Mouse (Mus musculus): ENCODE measurements around the gene Dusp2. TPM values are rescaled to one million over a fixed set of nuclear protein-coding genes. Genes with fewer than 3 reads are reported as not detected.
A peak's percentile ranks its signal among the peaks of the same experiment; 100 is the strongest.

Dusp2 gene
- polyA plus RNA-seq, 1 experiment, result 1.6 TPM

DNA sequence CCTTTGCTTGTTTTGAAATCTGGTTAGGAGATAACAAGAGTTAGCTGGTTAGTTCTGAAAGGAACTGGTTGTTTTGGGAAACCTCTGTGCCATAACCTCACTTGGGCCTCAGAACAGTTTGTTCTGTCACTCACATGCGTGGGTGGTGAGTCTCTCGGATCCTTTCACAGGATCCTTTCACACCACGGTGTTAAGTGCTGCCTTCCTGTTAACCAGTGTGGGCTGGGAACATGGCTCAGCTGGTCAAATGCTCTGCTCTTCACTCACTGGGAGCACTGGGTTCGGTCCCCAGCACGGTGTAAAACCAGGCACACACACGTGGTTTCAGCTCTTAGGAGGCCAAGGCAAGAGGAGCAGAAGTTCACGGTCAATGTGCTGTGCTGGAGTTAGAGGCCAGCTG, 11.5 kb upstream of the Dusp2 start:
- Histone ChIP-seq H3K27ac (ENCODE audit: insufficient read depth, low read length) (no peak overlapping the region), H3K4me3 (replicated peaks; ENCODE audit: insufficient read depth, low read depth, low read length) (no peak overlapping the region), H3K27me3 (ENCODE audit: control insufficient read depth, insufficient read depth, low read length) (no peaks in the 10 kb centered on the region), H3K4me1 (ENCODE audit: control insufficient read depth, insufficient read depth, low read length) (no peaks in the 10 kb centered on the region)
- 80% methylated on average over 7 of the region's 7 CpGs for WGBS
- no peak for DNase-seq
- TF ChIP-seq CTCF (IDR thresholded peaks at IDR 0.05; ENCODE audit: borderline replicate concordance, insufficient read depth, low read depth, low read length) (no peak), POLR2A (IDR thresholded peaks at IDR 0.05; ENCODE audit: borderline replicate concordance, insufficient read depth, low read length) (no peak)

DNA sequence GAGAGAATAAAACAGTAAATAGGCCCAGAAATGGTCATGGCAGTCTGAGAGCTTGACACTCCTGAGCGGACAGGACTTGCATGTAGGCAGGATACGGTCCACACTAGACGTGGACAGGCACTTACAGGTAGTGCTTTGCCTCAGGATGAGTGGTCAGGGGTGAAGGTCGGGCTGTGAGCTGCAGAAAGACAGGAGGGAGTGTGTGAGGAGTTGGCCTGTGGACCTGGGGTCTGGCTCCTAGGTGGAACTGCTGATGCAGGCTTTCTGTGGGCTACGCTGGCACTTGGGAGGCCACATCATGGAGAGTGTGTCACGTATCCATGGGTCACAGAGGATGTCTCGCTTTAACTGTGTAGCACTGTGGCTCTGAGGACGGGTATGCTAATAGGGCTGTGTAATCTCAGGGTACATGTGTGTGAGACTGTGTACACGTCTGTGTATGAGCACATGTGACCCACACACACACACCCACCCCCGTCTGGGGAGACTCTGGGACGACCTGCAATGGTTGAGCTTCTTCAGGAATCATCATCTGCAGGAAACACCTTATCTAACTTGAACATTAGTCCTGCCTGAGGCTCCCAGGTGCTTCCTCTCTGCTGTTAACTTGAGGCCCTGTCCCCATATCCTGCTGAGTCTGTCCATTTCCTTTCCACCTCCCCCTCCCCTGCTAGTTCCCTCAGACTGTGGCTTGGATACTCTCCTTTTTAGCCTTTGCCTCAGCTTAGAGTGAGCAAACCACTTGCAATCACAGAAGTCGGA, 7.7 kb upstream of the Dusp2 start:
- DNase-seq, result no peak
- TF ChIP-seq POLR2A (IDR thresholded peaks at IDR 0.05; ENCODE audit: borderline replicate concordance, insufficient read depth, low read length) (no peak), CTCF (IDR thresholded peaks at IDR 0.05; ENCODE audit: borderline replicate concordance, insufficient read depth, low read depth, low read length) (no peak)
- whole genome bisulfite sequencing, result 73% methylated on average over 12 of the region's 12 CpGs
- H3K4me1 ChIP-seq (ENCODE audit: control insufficient read depth, insufficient read depth, low read length), result no peaks in the 10 kb centered on the region
- H3K27ac ChIP-seq (ENCODE audit: insufficient read depth, low read length), result no peak overlapping the region
- H3K27me3 ChIP-seq (ENCODE audit: control insufficient read depth, insufficient read depth, low read length), result no peaks in the 10 kb centered on the region
- H3K4me3 ChIP-seq (replicated peaks; ENCODE audit: insufficient read depth, low read depth, low read length), result no peak overlapping the region

DNA sequence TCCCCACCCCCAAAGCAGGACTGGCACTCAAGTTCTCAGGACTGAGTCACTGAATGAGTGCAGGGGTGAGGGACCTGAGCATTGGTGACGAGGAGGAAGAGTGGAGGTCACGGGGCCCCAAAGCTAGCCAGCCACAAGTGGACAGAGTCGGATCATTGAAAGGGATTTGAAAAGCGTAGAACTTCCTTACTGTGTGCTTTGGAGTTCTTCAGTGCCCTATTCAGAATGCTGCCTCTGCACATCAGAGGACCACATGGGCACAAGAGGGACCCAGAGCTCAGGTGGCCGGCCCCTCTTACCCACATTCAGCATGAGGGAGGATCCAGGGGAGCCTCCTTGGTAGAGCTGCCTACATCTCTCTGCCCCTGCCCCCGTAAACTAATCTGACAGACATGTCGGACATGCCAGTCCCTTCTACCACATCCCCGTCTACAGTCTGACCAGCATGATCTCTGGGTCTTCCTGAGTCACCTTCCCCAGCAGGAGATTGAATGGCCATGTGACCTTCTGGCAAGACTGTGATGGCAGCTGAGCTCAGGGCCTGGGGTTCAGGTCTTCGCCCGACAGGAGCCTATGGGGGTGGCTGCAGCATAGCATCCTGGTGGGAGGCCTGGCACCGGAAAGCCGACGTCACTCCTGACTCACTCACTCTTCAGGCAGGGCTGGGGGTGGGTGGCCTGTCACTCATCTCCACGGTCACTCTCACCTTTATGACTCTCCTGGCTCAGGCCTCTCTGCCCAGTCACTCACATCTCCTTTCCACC, 3.0 kb upstream of the Dusp2 start:
- WGBS, result 67% methylated on average over 14 of the region's 14 CpGs

GRCm38 (mm10) chr2:127333945-127334603, 1.9 kb upstream of the Dusp2 start:
- Histone ChIP-seq H3K4me3 (replicated peaks; ENCODE audit: insufficient read depth, low read depth, low read length) (no peak overlapping the region), H3K4me1 (ENCODE audit: control insufficient read depth, insufficient read depth, low read length) (no peaks in the 10 kb centered on the region), H3K27ac (ENCODE audit: insufficient read depth, low read length) (no peak overlapping the region), H3K27me3 (ENCODE audit: control insufficient read depth, insufficient read depth, low read length) (no peaks in the 10 kb centered on the region)
- whole genome bisulfite sequencing, result 60% methylated on average over 5 of the region's 5 CpGs
- no peak for TF ChIP-seq CTCF (IDR thresholded peaks at IDR 0.05; ENCODE audit: borderline replicate concordance, insufficient read depth, low read depth, low read length)
- no peak for TF ChIP-seq POLR2A (IDR thresholded peaks at IDR 0.05; ENCODE audit: borderline replicate concordance, insufficient read depth, low read length)
- DNase-seq, result no peak

More for the DNA sequence above, 3.0 kb upstream of the Dusp2 start:
- H3K4me3 ChIP-seq (replicated peaks; ENCODE audit: insufficient read depth, low read depth, low read length), result no peak overlapping the region
- no peaks in the 10 kb centered on the region for H3K4me1 ChIP-seq (ENCODE audit: control insufficient read depth, insufficient read depth, low read length)
- no peak overlapping the region for H3K27ac ChIP-seq (ENCODE audit: insufficient read depth, low read length)
- H3K27me3 ChIP-seq (ENCODE audit: control insufficient read depth, insufficient read depth, low read length), result no peaks in the 10 kb centered on the region
- TF ChIP-seq POLR2A (IDR thresholded peaks at IDR 0.05; ENCODE audit: borderline replicate concordance, insufficient read depth, low read length) (no peak), CTCF (IDR thresholded peaks at IDR 0.05; ENCODE audit: borderline replicate concordance, insufficient read depth, low read depth, low read length) (no peak)
- no peak for DNase-seq

- DNase-seq, result no peak
- Histone ChIP-seq H3K27ac (ENCODE audit: insufficient read depth, low read length) (no peak overlapping the region), H3K4me3 (replicated peaks; ENCODE audit: insufficient read depth, low read depth, low read length) (no peak overlapping the region), H3K4me1 (ENCODE audit: control insufficient read depth, insufficient read depth, low read length) (no peaks in the 10 kb centered on the region), H3K27me3 (ENCODE audit: control insufficient read depth, insufficient read depth, low read length) (no peaks in the 10 kb centered on the region)
- 57% methylated on average over 11 of the region's 11 CpGs for WGBS
- TF ChIP-seq CTCF (IDR thresholded peaks at IDR 0.05; ENCODE audit: borderline replicate concordance, insufficient read depth, low read depth, low read length) (no peak), POLR2A (IDR thresholded peaks at IDR 0.05; ENCODE audit: borderline replicate concordance, insufficient read depth, low read length) (no peak)
Measured at GRCm38 (mm10) chr2:127335078-127335541, 849 bp upstream of the Dusp2 start.

DNA sequence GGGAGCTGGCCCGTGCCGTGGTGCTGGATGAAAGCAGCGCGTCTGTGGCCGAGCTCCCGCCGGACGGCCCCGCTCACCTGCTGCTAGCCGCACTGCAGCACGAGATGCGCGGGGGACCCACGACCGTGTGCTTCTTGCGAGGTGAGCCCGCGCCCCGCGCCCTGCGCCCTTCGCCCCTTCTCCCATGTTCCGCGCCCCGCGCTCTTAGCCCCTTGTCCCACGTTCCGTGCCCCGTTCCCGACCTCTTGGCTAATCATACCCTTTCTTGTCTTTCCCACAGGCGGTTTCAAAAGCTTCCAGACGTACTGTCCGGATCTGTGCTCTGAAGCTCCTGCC, 506 bp downstream of the Dusp2 start:
- H3K27ac ChIP-seq (ENCODE audit: insufficient read depth, low read length), result no peak overlapping the region
- DNase-seq, result no peak
- peak overlapping the region; percentile 55 for H3K4me3 ChIP-seq (replicated peaks; ENCODE audit: insufficient read depth, low read depth, low read length)
- H3K4me1 ChIP-seq (ENCODE audit: control insufficient read depth, insufficient read depth, low read length), result no peaks in the 10 kb centered on the region
- WGBS, result 3% methylated on average over 33 of the region's 33 CpGs
- no peaks in the 10 kb centered on the region for H3K27me3 ChIP-seq (ENCODE audit: control insufficient read depth, insufficient read depth, low read length)
- TF ChIP-seq POLR2A (IDR thresholded peaks at IDR 0.05; ENCODE audit: borderline replicate concordance, insufficient read depth, low read length) (no peak), CTCF (IDR thresholded peaks at IDR 0.05; ENCODE audit: borderline replicate concordance, insufficient read depth, low read depth, low read length) (no peak)

DNA sequence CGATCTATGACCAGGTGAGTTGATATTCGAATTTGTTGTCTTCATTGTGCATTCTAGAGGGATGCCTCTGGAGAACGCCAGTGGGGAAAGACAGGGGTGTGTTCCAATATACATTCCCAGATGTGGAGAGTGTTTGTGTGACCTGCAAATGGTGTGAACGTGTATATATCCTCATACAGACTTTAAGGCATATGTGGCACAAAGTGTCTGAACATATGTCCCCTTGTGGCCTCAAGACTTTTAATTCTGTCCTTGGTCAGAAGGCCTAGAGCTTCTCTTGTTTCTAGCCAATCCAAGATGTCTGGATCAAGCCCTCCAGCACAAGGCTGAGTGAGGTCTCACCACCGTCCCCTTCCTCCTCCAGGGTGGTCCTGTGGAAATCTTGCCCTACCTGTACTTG, 926 bp downstream of the Dusp2 start:
- WGBS, result 44% methylated on average over 5 of the region's 5 CpGs
- Histone ChIP-seq H3K27me3 (ENCODE audit: control insufficient read depth, insufficient read depth, low read length) (no peaks in the 10 kb centered on the region), H3K27ac (ENCODE audit: insufficient read depth, low read length) (no peak overlapping the region), H3K4me1 (ENCODE audit: control insufficient read depth, insufficient read depth, low read length) (no peaks in the 10 kb centered on the region), H3K4me3 (replicated peaks; ENCODE audit: insufficient read depth, low read depth, low read length) (peak overlapping the region; percentile 55)
- no peak for TF ChIP-seq CTCF (IDR thresholded peaks at IDR 0.05; ENCODE audit: borderline replicate concordance, insufficient read depth, low read depth, low read length)
- no peak for TF ChIP-seq POLR2A (IDR thresholded peaks at IDR 0.05; ENCODE audit: borderline replicate concordance, insufficient read depth, low read length)
- DNase-seq, result no peak
